Mouse (Mus musculus) embryonic stem cell, embryonic (primary cell): ENCODE results near the gene Samd3.

Experiments used
- CTCF ChIA-PET, 4 experiments: fragments of 300-600 bp in 2 of 4; fragments of 350-600 bp in 2 of 4; sonication (Branson Sonifier 250); formaldehyde crosslinking; loops; one replicate each; lab custom pipeline; 2022; ENCODE audit warnings: inconsistent platforms in 2 of 4; lab: Charles Lee
- POLR2A ChIA-PET, 4 experiments: fragments of 300-600 bp in 2 of 4; fragments of 350-600 bp in 2 of 4; sonication (Branson Sonifier 250); formaldehyde crosslinking; loops; one replicate each; lab custom pipeline; 2022; ENCODE audit warnings: antibody characterized with exemption in 4 of 4, inconsistent platforms in 1 of 4; lab: Charles Lee

The Samd3 gene

DNA sequence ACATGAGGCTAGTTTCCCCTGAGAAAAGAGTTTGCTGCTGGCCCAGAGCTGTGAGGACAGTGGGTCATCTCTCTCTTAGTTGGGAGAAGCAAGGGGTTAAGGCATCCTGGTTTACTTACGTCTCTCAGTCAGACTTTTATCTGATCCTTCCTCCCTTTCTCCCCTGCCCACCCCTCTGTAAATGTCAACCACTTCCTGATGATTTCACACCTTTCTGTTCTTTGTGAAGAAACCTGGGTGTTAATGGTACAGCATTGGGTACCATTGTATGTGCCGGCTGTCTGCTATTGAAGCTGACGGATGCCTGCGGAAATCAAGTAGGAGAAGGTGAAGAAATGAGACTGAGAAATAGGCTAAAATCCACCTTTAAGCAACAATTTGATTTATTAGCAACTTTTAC is at the start of gene Samd3:
Gene Samd3 (plus strand): TSS at position 220 of the 400 bp plus-strand sequence.
- ChIA-PET CTCF (no interaction called here), POLR2A (interaction anchor here in 1 of 4 experiments (0.5 kb wide), 1 partner anchor 9 kb away, joined by 5 read pairs; no protein-coding TSS in a partner anchor)

DNA sequence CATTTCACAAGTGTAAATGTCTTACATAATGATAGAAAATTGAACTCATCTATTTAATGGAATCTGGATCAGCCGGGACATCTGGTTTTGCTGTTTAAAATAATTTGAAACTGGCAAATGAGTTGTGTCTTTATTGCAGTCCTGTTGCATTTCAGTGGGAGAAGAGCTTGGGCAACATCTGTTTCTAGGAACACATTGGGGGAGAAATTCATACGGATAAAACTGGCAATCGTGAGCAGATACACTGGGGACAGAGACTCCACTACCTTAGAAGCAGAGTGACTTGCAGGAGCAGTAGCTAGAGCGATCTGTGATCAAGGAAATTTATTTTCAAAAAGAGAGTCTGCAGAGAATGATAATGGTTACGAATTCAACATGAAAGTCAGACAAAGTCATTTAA is 44.2 kb upstream of the Samd3 start:
- CTCF ChIA-PET = no interaction called here
- POLR2A ChIA-PET = no interaction called here

DNA sequence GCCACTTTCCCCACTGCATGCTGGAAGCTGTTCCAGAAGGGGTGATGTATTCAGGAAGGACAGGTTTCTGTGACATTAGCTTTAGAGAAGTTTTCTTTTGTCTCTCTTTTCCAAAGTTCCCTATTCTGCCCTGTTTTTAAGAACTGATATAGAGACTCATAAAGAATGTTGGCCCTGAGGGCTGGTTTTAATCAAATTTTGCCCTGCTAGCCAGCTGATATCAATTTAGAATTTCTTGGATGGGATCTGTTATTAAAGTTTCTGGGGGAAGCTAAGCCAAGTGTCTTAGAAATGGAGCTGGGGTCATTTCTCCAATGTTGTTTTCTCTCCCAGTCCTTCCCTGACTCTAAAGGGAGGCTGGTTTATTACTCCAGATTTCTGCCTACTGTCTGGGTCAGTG is 38.7 kb upstream of the Samd3 start:
- POLR2A ChIA-PET = interaction anchor here in 1 of 4 experiments (0.6 kb wide), 1 partner anchor 31 kb away, joined by 4 read pairs; no protein-coding TSS in a partner anchor

DNA sequence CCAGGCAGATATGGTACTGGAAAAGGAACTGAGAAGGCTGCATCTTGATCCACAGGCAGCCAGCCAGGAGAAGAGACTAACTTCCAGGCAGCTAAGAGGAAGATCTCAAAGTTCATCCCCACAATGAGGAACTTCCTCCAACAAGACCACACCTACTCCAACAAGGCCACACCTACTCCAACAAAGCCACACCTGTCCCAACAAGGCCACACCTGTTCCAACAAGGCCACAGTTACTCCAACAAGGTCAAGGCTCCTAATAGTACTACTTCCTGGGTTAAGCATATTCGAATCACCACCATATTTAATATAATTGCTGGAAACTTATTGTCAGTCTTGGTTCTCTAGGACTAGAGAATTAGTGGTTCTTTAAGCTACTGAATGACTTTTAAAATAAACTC is 34.6 kb upstream of the Samd3 start:
- POLR2A ChIA-PET = no interaction called here
- CTCF ChIA-PET = no interaction called here

More for the DNA sequence above, 38.7 kb upstream of the Samd3 start:
- CTCF ChIA-PET = no interaction called here

DNA sequence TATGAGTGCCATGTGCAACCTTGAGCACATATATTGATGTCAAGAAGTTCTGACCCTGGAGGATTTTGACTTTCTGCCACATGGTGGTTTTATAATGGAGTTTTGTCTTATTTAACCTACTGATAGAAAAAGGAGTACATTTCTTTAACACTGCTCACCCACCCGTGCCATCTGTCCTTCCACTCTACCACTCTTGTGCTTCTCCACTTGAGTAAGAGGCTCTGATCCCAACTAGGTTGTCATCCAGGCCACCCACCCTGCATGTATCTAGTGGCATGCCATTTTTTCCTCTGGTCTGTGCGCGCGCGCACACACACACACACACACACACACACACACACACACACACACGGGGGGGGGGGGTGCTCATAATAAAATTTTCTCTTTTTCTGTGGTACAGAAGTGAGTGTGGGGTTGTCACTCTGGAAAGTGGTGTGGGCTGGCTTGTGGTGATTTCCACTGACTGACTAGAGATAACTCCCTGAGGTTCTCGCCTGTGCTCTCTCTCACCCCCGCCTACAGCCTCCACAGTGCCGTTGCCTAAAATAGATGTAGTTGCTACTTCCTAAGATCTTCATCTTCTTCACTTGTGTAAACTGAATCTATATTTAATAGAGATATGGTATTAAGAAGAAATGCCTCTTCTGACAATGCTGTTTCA is 26.7 kb upstream of the Samd3 start:
- POLR2A ChIA-PET = no interaction called here

DNA sequence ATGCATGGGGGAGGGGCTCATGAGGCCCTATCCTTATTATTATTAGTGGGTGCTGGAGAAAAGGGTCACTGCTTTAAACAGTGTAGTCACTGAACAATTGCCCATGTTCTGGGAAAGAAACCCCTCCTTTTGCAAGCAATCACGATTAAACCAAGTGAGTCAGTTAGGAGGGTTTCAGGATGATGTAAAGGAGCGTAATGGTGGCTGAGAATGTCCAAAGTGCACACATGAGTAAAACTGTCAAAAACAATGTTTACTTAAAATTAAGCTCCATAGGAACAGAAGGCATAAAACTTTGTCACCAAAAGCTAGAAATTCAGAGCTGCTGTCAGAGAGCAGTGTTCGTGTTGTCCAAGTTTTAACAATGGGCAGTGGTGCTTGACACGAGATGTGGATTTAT is 8.8 kb upstream of the Samd3 start:
- ChIA-PET CTCF (no interaction called here), POLR2A (no interaction called here)

More for the DNA sequence above, 26.7 kb upstream of the Samd3 start:
- CTCF ChIA-PET = no interaction called here

DNA sequence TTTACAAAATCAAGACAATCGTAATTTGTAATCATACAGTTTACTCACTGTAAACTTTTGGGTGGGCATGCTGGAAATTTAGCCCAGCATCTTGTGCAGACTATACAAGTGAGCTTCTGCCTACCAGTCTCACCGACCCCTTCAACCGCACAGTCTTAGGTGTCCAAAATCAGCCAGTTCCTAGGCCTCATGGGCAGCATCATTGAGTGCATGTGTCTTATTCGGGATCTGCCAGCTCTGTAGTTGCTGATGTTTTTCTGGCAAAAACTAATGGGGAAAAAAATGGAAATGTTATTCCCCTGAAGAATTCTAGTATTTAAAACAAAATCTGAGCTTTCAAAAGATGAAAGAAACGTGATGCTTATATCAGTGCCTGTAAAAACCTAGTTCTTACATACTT is 3.3 kb upstream of the Samd3 start:
- CTCF ChIA-PET = interaction anchor here in 1 of 4 experiments (0.7 kb wide), 1 partner anchor 63 kb away, joined by 3 read pairs; no protein-coding TSS in a partner anchor
- POLR2A ChIA-PET = no interaction called here

DNA sequence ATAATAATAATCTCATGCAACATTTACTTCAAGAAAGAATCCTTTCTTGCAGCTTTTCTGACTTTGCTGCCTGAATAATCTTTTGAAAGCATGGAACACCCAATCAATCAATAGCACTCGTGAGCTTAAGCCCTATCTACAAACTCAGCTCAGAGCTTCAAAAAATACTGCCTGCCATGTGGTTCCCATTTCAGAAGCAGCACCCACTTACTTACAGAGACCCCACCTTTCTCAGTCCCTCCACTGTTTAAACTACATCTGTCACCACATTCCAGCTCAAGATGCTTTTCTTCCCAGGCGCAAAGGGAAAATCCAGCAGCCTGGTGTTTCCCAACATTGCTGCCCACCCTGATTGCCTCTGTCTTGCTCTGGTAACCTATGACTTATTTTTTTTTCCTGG is 2.8 kb upstream of the Samd3 start:
- POLR2A ChIA-PET = no interaction called here
- CTCF ChIA-PET = interaction anchor here in 1 of 4 experiments (0.7 kb wide), 1 partner anchor 63 kb away, joined by 3 read pairs; no protein-coding TSS in a partner anchor

DNA sequence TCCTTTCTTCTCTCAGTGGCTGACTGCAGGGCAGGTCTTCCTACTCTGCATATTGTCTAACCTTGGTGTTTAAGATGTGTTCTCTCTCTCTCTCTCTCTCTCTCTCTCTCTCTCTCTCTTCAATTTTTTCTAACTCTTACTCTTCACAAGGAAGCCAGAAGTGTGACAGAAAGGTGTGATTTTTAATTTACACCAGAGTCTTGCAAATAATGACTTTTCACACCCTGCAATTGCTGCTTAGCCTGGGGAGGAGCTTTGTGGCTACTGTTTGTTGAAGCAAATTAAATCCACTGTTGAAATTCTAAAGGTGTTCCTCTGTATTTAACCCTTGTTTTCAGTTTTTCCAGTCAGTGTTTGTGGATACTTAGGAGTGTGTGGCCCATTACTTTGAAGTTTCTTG is 1.3 kb upstream of the Samd3 start:
- ChIA-PET POLR2A (no interaction called here), CTCF (no interaction called here)

DNA sequence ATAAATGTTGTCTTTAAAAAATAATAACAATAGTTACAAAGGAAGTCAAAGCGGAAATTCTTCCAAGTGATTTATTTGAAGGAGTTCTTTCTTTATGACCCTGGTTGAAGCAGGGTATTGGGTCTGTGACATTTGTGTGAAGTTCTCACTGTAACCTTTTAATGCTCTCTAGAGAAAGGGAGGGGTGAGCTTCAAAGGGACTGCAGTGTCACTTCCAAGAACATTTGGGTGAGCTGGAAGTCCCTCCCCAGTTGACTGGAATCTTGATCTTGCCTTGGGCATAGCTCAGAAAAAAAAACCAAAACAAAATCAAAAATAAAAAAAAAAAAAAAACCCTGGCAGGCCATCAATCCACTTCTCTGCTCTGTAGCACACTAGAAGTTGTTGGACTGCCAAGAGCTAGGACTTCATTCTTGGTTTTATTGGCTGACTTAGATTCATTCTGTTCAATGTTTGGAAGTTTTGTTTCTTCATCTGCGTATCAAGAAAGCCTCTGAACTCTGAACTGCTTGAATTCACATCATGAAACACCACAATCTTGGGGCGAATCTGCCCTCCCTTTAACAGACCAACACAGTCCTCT is 2.7 kb downstream of the Samd3 start:
- POLR2A ChIA-PET = interaction anchor here in 1 of 4 experiments (0.6 kb wide), 1 partner anchor 14 kb away, joined by 4 read pairs; no protein-coding TSS in a partner anchor
- CTCF ChIA-PET = no interaction called here

DNA sequence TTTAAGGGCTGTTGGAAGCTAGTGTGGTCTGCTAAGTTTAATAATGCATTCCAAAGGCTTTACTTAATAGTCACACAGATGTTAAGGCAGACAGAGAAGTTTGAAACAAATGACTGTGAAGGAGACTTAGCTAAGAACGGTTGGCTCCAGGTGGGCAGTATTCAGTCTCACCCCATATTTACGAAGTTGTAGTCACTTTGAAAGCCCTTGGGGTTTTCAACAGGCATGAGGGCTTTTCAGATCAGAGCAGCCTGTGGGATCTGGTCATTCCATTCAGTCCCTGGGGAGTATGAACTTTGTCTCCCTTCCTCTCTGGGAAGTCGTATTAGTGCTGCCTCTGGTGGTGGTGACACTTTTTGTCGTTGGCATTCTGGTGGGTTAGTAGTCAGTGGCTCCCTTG is 9.1 kb downstream of the Samd3 start:
- ChIA-PET POLR2A (interaction anchor here in 1 of 4 experiments (0.7 kb wide), 1 partner anchor 9 kb away, joined by 5 read pairs; the partner anchor contains the start of gene Samd3), CTCF (no interaction called here)

DNA sequence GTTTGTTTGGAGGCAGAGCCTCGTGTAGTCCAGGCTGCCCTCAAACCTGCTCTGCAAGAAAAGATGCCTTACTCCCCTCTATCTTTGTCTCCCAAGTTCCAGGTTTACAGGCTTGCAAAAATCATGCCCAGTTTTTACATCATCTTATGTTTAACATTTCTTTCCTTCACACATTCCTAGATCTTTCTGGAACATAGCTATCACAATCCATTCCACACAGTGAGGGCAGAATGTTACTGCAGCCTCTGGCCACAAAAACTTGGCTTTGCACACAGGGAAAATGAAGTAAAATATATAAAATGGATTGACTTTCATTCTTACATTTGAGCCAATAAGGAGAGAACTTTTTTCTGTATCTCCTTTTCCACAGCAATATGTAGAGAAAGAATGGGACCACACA is 9.6 kb downstream of the Samd3 start:
- POLR2A ChIA-PET = interaction anchor here in 1 of 4 experiments (0.7 kb wide), 1 partner anchor 10 kb away, joined by 5 read pairs; the partner anchor contains the start of gene Samd3
- CTCF ChIA-PET = no interaction called here

DNA sequence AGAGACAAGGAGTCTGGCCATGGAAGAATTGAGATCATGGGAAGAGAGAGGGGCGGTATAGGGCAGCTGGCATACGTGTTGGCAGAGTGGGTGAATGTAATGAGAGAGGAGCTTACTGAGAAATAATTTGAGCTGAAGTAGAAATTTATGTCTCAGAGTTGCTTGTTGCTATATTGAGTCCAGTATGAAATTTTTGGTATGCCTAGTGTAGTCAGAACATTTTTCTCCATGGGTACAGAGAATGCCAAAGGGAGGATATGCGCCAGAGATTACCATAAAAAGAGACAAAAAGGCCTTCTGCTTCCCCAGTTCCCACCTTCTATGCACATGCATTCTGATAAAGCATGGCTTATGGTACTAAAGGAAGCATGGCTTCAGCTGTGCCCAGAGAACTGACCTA is 13.7 kb downstream of the Samd3 start:
- ChIA-PET POLR2A (no interaction called here), CTCF (no interaction called here)

DNA sequence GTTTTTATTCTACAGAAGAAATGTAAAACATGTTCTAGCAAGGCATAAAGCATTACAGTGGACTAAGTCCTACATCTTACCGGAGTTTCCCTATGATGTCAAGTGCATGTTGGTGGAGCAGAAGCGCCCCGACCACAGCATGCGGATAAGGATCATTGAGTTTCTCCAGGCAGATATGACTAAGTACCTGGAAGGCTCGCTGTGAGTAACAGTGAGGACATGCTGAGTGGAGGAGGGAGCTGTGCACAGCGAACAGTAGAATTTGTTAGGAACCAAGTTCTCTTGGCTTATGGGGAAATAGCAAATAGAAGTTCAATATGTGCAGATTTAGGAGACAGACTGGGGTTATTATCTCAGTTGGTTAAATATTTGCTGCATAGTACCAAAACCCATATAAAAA is 15.0 kb downstream of the Samd3 start:
- ChIA-PET CTCF (no interaction called here), POLR2A (no interaction called here)

DNA sequence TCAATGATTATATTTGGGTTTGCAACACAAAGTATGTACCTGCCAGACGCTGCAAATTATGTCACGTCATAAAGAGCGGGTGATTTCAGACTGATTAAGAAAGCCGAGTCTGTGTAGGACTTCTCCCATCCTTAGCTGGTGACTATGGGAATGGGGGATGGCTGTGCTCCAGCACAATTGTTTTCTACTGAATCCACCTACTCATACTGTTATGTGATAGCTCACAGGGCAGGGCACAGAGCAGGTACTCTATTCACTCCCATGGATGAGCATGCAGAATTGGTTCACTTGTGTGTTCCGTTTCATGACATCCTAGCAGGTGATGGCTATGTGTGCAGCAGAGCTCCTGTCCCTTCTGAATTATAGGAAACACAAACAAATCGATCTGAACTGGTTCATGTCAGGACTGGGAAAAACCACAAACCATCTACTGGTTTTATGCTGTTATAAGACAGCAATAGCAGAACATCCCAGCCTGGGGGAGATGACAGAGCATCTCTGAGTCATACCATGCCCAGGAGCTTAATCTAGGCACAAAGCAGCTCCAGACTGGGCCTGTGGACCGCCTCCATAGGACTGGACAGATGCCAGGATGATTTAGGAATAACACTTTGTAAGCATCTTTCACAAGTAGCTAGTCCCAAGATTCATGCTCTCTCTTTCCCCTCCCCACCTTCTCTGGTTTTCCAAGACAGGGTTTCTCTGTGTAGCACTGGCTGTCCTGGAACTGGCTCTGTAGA is 20.1 kb downstream of the Samd3 start:
- POLR2A ChIA-PET = interaction anchor here in 1 of 4 experiments (1.0 kb wide), 1 partner anchor 26 kb away, joined by 3 read pairs; no protein-coding TSS in a partner anchor
- CTCF ChIA-PET = interaction anchor here in 1 of 4 experiments (0.5 kb wide), 1 partner anchor 84 kb away, joined by 5 read pairs; no protein-coding TSS in a partner anchor

DNA sequence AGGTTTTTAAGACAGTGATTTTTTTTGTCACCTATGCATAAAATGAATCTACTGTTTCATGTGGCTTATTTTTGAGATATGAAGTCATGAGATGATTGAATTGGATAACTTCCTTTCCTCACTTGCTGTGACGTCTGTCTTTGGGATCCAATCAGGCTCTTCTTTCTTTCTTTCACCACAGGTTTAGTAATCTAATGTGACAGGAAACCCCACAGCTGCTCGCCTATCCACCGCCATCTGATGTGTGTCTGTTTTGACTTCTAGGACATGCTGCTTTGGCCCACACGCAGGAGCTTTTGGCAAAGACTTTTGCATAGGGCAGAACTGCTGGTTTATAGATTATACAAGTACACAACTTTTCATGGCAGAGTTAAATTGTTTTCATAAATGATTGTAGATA is 30.4 kb downstream of the Samd3 start:
- POLR2A ChIA-PET = no interaction called here
- CTCF ChIA-PET = no interaction called here

DNA sequence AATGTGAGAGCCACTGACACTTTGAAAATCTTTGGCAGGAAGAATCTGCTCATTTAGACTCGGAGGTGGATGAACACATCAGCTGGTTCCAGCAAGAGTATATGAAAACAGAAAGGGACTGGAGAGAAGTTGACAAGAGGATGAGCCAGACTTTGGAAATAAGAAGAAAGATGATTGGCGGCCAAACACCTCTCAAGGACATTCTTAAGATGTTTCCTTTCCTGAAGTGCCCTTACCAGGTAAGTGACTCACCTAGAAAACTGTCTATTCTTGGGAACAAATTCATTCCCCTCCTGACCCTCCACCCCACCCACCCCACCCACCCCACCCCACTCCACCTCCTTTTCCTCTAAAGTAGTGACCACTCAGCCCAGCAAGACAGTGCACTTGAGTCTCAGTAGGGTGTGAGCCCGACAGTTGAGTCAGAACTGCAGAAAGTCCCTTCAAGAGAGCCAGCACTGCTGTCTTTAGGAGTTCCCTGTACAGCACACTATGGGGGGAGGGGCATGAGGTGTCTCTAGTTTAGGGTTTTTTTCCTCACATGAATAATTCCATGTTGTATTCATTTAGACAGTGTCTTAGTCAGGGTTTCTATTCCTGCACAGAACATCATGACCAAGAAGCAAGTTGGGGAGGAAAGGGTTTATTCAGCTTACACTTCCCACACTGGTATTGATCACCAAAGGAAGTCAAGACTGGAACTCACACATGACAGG is 34.4 kb downstream of the Samd3 start:
- POLR2A ChIA-PET = no interaction called here

DNA sequence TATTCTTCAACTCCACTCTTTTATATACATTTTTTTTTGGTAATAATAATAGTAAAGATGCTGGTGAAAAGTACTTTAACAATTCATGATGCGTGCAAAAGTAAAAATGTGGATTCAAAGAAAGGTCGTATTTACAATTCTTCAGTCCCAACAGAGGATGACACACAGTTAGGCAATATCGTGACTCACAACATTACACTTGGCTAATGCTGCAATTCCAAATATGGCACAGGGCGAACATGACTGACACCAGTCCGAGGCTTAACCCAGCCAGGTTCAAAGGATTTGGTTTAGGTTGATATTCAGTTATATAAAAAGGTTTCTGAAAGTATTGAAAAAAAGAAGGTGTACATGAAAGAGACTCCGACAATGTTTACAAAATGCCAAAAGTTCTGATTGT is 45.9 kb downstream of the Samd3 start:
- ChIA-PET CTCF (no interaction called here), POLR2A (no interaction called here)

More for the DNA sequence above, 34.4 kb downstream of the Samd3 start:
- CTCF ChIA-PET = interaction anchor here in 1 of 4 experiments (0.6 kb wide), 1 partner anchor 582 kb away, joined by 3 read pairs; no protein-coding TSS in a partner anchor

DNA sequence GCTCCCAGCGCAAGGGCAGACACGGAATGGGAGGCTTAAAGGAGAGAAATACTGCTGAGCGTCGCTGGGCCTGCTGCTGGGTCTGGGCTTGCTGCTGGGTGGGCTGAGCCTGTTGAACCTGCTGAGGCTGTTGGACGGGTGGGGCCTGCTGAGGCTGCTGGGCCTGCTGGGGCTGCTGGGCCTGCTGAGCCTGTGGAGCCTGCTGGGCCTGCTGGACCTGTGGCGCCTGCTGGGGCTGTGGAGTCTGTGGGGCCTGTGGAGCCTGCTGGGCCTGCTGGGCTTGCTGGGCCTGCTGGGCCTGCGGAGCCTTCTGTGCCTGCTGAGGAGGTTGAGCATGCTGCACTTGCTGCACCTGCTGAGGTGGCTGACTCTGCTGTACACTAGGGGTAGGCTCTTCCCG is 50.5 kb downstream of the Samd3 start:
- CTCF ChIA-PET = no interaction called here
- POLR2A ChIA-PET = interaction anchor here in 1 of 4 experiments (0.6 kb wide), 1 partner anchor 138 kb away, joined by 4 read pairs; no protein-coding TSS in a partner anchor
